Mouse (Mus musculus) bone marrow macrophage, adult 2 months (primary cell): Measurements from ENCODE around the gene Gnb3.

ENCODE experiments used
- CTCF ChIP-seq: IDR thresholded peaks from 2 replicates; pipeline ENCODE4 v1.5.1; 2012; ENCODE audit warnings: low read depth, mild to moderate bottlenecking, low read length, moderate library complexity
- POLR2A ChIP-seq: IDR thresholded peaks from 2 replicates; pipeline ENCODE4 v1.6.1; 2012; ENCODE audit warnings: mild to moderate bottlenecking, low read depth, low read length, borderline replicate concordance

GRCm38 (mm10) chr6:124860511-124860910, 20.4 kb upstream of the Gnb3 start:
- TF ChIP-seq CTCF (no peak), POLR2A (no peak)
